Mouse (Mus musculus) E14TG2a.4 (cell line): ENCODE measurements at regions not wholly inside any gene's neighbourhood (a gene's known extent, or its start where the extent isn't known, plus 50 kb on each side); places are given as distances from the start of the nearest gene placed in this dataset.

Experiments
- H3K27me3 ChIP-seq: 2 replicates; pipeline ENCODE4 v1.6.1; 2014; ENCODE audit warnings: low read length, control low read depth; ENCODE audit not compliant: insufficient read depth
- H3K36me3 ChIP-seq: 2 replicates; pipeline ENCODE4 v1.6.1; 2014; ENCODE audit warnings: low read length, control low read depth; ENCODE audit not compliant: insufficient read depth
- H3K4me1 ChIP-seq: replicated peaks from 2 replicates; pipeline ENCODE4 v1.6.1; 2014; ENCODE audit warnings: low read depth, low read length, control low read depth
- H3K4me3 ChIP-seq: replicated peaks from 2 replicates; pipeline ENCODE4 v1.5.1; 2014; ENCODE audit warnings: mild to moderate bottlenecking, low read length
- H3K9me3 ChIP-seq: 2 replicates; pipeline ENCODE4 v1.6.1; 2014; ENCODE audit warnings: low read length, control low read depth
- CTCF ChIP-seq: conservative IDR thresholded peaks from 2 replicates; pipeline ENCODE4 v1.5.1; 2014; ENCODE audit warnings: low read length
- NANOG ChIP-seq: IDR thresholded peaks from 2 replicates; pipeline ENCODE4 v1.6.1; 2014; ENCODE audit warnings: borderline replicate concordance, low read length, mixed read lengths
- POU5F1 ChIP-seq: IDR thresholded peaks from 2 replicates; pipeline ENCODE4 v1.6.1; 2014; ENCODE audit warnings: low read length, borderline replicate concordance

GRCm38 (mm10) chr3:154452585-154452984 lies 122.1 kb upstream of the Lhx8 start:
- H3K36me3 ChIP-seq = no peaks in the 10 kb centered on the region
- no peaks in the 10 kb centered on the region for H3K27me3 ChIP-seq
- no peak overlapping the region for H3K4me3 ChIP-seq
- peaks cover 16% of the 10 kb centered on the region; the same call in 1 of the 2 replicates for H3K9me3 ChIP-seq
- H3K4me1 ChIP-seq = no peaks in the 10 kb centered on the region
- TF ChIP-seq POU5F1 (no peak), NANOG (no peak), CTCF (no peak)

GRCm38 (mm10) chr3:154451169-154451568 lies 120.7 kb upstream of the Lhx8 start:
- Histone ChIP-seq H3K4me3 (no peak overlapping the region), H3K4me1 (no peaks in the 10 kb centered on the region), H3K36me3 (no peaks in the 10 kb centered on the region), H3K27me3 (no peaks in the 10 kb centered on the region), H3K9me3 (peaks cover 16% of the 10 kb centered on the region; the same call in 1 of the 2 replicates)
- TF ChIP-seq NANOG (no peak), POU5F1 (no peak), CTCF (no peak)

GRCm38 (mm10) chr3:154443351-154444075 lies 113.1 kb upstream of the Lhx8 start:
- TF ChIP-seq POU5F1 (no peak), CTCF (no peak), NANOG (no peak)
- Histone ChIP-seq H3K36me3 (no peaks in the 10 kb centered on the region), H3K27me3 (no peaks in the 10 kb centered on the region), H3K9me3 (peaks cover 9% of the 10 kb centered on the region; the same call in 1 of the 2 replicates), H3K4me1 (no peaks in the 10 kb centered on the region), H3K4me3 (no peak overlapping the region)

GRCm38 (mm10) chr3:154441454-154441853 lies 111.0 kb upstream of the Lhx8 start:
- Histone ChIP-seq H3K4me1 (no peaks in the 10 kb centered on the region), H3K36me3 (no peaks in the 10 kb centered on the region), H3K27me3 (no peaks in the 10 kb centered on the region), H3K9me3 (no peaks in the 10 kb centered on the region), H3K4me3 (no peak overlapping the region)
- TF ChIP-seq POU5F1 (no peak), CTCF (no peak), NANOG (no peak)

GRCm38 (mm10) chr3:154440899-154441298 lies 110.4 kb upstream of the Lhx8 start:
- Histone ChIP-seq H3K36me3 (no peaks in the 10 kb centered on the region), H3K4me1 (no peaks in the 10 kb centered on the region), H3K4me3 (no peak overlapping the region), H3K9me3 (no peaks in the 10 kb centered on the region), H3K27me3 (no peaks in the 10 kb centered on the region)
- TF ChIP-seq NANOG (no peak), POU5F1 (no peak), CTCF (no peak)

GRCm38 (mm10) chr3:154430856-154431255 lies 100.4 kb upstream of the Lhx8 start:
- no peaks in the 10 kb centered on the region for H3K9me3 ChIP-seq
- TF ChIP-seq POU5F1 = no peak
- TF ChIP-seq NANOG = no peak
- no peak for TF ChIP-seq CTCF

GRCm38 (mm10) chr3:154429666-154430065 lies 99.2 kb upstream of the Lhx8 start:
- Histone ChIP-seq H3K9me3 (no peaks in the 10 kb centered on the region), H3K36me3 (no peaks in the 10 kb centered on the region), H3K4me1 (no peaks in the 10 kb centered on the region), H3K4me3 (no peak overlapping the region), H3K27me3 (no peaks in the 10 kb centered on the region)
- no peak for TF ChIP-seq CTCF
- no peak for TF ChIP-seq POU5F1
- TF ChIP-seq NANOG = no peak

More at GRCm38 (mm10) chr3:154430856-154431255, 100.4 kb upstream of the Lhx8 start:
- Histone ChIP-seq H3K4me1 (no peaks in the 10 kb centered on the region), H3K36me3 (no peaks in the 10 kb centered on the region), H3K27me3 (no peaks in the 10 kb centered on the region), H3K4me3 (no peak overlapping the region)

- Histone ChIP-seq H3K9me3 (no peaks in the 10 kb centered on the region), H3K4me3 (no peak overlapping the region), H3K36me3 (no peaks in the 10 kb centered on the region), H3K27me3 (no peaks in the 10 kb centered on the region), H3K4me1 (no peaks in the 10 kb centered on the region)
- TF ChIP-seq CTCF (no peak), POU5F1 (no peak), NANOG (no peak)
These were observed 94.1 kb upstream of the Lhx8 start for GRCm38 (mm10) chr3:154424589-154424988.

- H3K36me3 ChIP-seq = no peaks in the 10 kb centered on the region
- H3K4me3 ChIP-seq = no peak overlapping the region
- H3K9me3 ChIP-seq = no peaks in the 10 kb centered on the region
- TF ChIP-seq NANOG (no peak), CTCF (no peak), POU5F1 (no peak)
- H3K27me3 ChIP-seq = no peaks in the 10 kb centered on the region
- no peaks in the 10 kb centered on the region for H3K4me1 ChIP-seq
These were observed 91.0 kb upstream of the Lhx8 start for GRCm38 (mm10) chr3:154421461-154421950.
